Mouse (Mus musculus): ENCODE measurements around the gene Smg1. TPM values are rescaled to one million over a fixed set of nuclear protein-coding genes. Genes with fewer than 3 reads are reported as not detected.

Gene Smg1
- polyA plus RNA-seq, 1 experiment from 2014 or later = 30.3 TPM

GRCm38 (mm10) chr7:118116787-118117538 lies 126.5 kb downstream of the Smg1 start:
- H3K36me3 ChIP-seq (ENCODE audit: control insufficient read depth, insufficient read depth, low read length) = 0 out of 2 replicates have a peak, but pooled peaks cover 10% of the 10 kb centered on the region
- peak; percentile 22 for DNase-seq (ENCODE audit: low spot score)
- 0 out of 2 replicates have a peak, but pooled peaks cover 2% of the 10 kb centered on the region for H3K4me1 ChIP-seq (replicated peaks; ENCODE audit: control insufficient read depth, insufficient read depth, low read length)
- H3K27me3 ChIP-seq (ENCODE audit: control insufficient read depth, insufficient read depth, low read length) = no peaks in the 10 kb centered on the region
- H3K9me3 ChIP-seq (ENCODE audit: control insufficient read depth, low read length) = no peaks in the 10 kb centered on the region
- H3K9ac ChIP-seq (ENCODE audit: low read depth, low read length) = no peak overlapping the region
- peak overlapping the region; percentile 77 for H3K4me2 ChIP-seq (replicated peaks; ENCODE audit: low read depth, low read length)
- no peak overlapping the region; the same call in none of the 2 replicates for H3K27ac ChIP-seq (ENCODE audit: low read depth, low read length)
- 17% methylated on average over 8 of the region's 8 CpGs for WGBS
- H3K4me3 ChIP-seq (ENCODE audit: low read depth, low read length) = peak overlapping the region; percentile 98
- peak; percentile 13; the same call in 1 of the 2 replicates for ATAC-seq (ENCODE audit: low FRiP score)

GRCm38 (mm10) chr7:118115877-118116568 lies 127.4 kb downstream of the Smg1 start, which contains the start of gene Rps15a:
Gene Rps15a (minus strand): TSS chr7:118116188.
- peak within 1 kb of the TSS; percentile 98 for H3K4me3 ChIP-seq (ENCODE audit: low read depth, low read length)
- H3K27ac ChIP-seq (ENCODE audit: low read depth, low read length) = peak within 1 kb of the TSS; percentile 83
- H3K27me3 ChIP-seq (ENCODE audit: control insufficient read depth, insufficient read depth, low read length) = no peaks in the 10 kb centered on the region
- H3K36me3 ChIP-seq (ENCODE audit: control insufficient read depth, insufficient read depth, low read length) = peaks cover 12% of the 10 kb centered on the region; the same call in 1 of the 2 replicates
- peaks cover 3% of the 10 kb centered on the region; the same call in 1 of the 2 replicates for H3K4me1 ChIP-seq (replicated peaks; ENCODE audit: control insufficient read depth, insufficient read depth, low read length)
- ATAC-seq (ENCODE audit: low FRiP score) = peak; percentile 88
- peak; percentile 96 for DNase-seq (ENCODE audit: low spot score)
- H3K4me2 ChIP-seq (replicated peaks; ENCODE audit: low read depth, low read length) = peak within 1 kb of the TSS; percentile 77
- no peaks in the 10 kb centered on the region for H3K9me3 ChIP-seq (ENCODE audit: control insufficient read depth, low read length)
- H3K9ac ChIP-seq (ENCODE audit: low read depth, low read length) = peak within 1 kb of the TSS; percentile 97
- under 1% methylated on average over 39 of the region's 40 CpGs for WGBS

- Histone ChIP-seq H3K27me3 (ENCODE audit: control insufficient read depth, insufficient read depth, low read length) (no peaks in the 10 kb centered on the region), H3K36me3 (ENCODE audit: control insufficient read depth, insufficient read depth, low read length) (peaks cover 12% of the 10 kb centered on the region), H3K27ac (ENCODE audit: low read depth, low read length) (peak overlapping the region; percentile 83), H3K9me3 (ENCODE audit: control insufficient read depth, low read length) (no peaks in the 10 kb centered on the region), H3K4me1 (replicated peaks; ENCODE audit: control insufficient read depth, insufficient read depth, low read length) (peaks cover 5% of the 10 kb centered on the region; the same call in 1 of the 2 replicates), H3K4me3 (ENCODE audit: low read depth, low read length) (peak overlapping the region; percentile 98), H3K9ac (ENCODE audit: low read depth, low read length) (peak overlapping the region; percentile 97), H3K4me2 (replicated peaks; ENCODE audit: low read depth, low read length) (peak overlapping the region; percentile 77)
- WGBS = 0% methylated on average over 20 of the region's 20 CpGs
- ATAC-seq (ENCODE audit: low FRiP score) (no peak; the same call in 1 of the 2 replicates), DNase-seq (ENCODE audit: low spot score) (no peak)
Measured at GRCm38 (mm10) chr7:118115533-118115876, 128.0 kb downstream of the Smg1 start.

GRCm38 (mm10) chr7:118113541-118114297 lies 129.8 kb downstream of the Smg1 start:
- DNase-seq (ENCODE audit: low spot score) (no peak), ATAC-seq (ENCODE audit: low FRiP score) (no peak)
- Histone ChIP-seq H3K9ac (ENCODE audit: low read depth, low read length) (0 out of 2 replicates have a peak overlapping the region, but pooled peaks have one; percentile 28), H3K4me3 (ENCODE audit: low read depth, low read length) (peak overlapping the region; percentile 98), H3K4me2 (replicated peaks; ENCODE audit: low read depth, low read length) (peak overlapping the region; percentile 77), H3K4me1 (replicated peaks; ENCODE audit: control insufficient read depth, insufficient read depth, low read length) (peaks cover 5% of the 10 kb centered on the region; the same call in 1 of the 2 replicates), H3K27me3 (ENCODE audit: control insufficient read depth, insufficient read depth, low read length) (no peaks in the 10 kb centered on the region), H3K9me3 (ENCODE audit: control insufficient read depth, low read length) (no peaks in the 10 kb centered on the region), H3K27ac (ENCODE audit: low read depth, low read length) (no peak overlapping the region), H3K36me3 (ENCODE audit: control insufficient read depth, insufficient read depth, low read length) (peaks cover 15% of the 10 kb centered on the region)
- WGBS = 70% methylated on average over 5 of the region's 5 CpGs

- WGBS = 90% methylated on average over 3 of the region's 3 CpGs
- DNase-seq (ENCODE audit: low spot score) = no peak
- no peak for ATAC-seq (ENCODE audit: low FRiP score)
- peaks cover 5% of the 10 kb centered on the region; the same call in 1 of the 2 replicates for H3K4me1 ChIP-seq (replicated peaks; ENCODE audit: control insufficient read depth, insufficient read depth, low read length)
- peaks cover 31% of the 10 kb centered on the region for H3K36me3 ChIP-seq (ENCODE audit: control insufficient read depth, insufficient read depth, low read length)
- no peak overlapping the region for H3K4me2 ChIP-seq (replicated peaks; ENCODE audit: low read depth, low read length)
- no peaks in the 10 kb centered on the region for H3K9me3 ChIP-seq (ENCODE audit: control insufficient read depth, low read length)
- H3K27me3 ChIP-seq (ENCODE audit: control insufficient read depth, insufficient read depth, low read length) = no peaks in the 10 kb centered on the region
- H3K4me3 ChIP-seq (ENCODE audit: low read depth, low read length) = no peak overlapping the region
- H3K27ac ChIP-seq (ENCODE audit: low read depth, low read length) = no peak overlapping the region
- no peak overlapping the region for H3K9ac ChIP-seq (ENCODE audit: low read depth, low read length)
Measured at GRCm38 (mm10) chr7:118111128-118111527, 132.3 kb downstream of the Smg1 start.

GRCm38 (mm10) chr7:118107671-118108070 lies 135.8 kb downstream of the Smg1 start:
- ATAC-seq (ENCODE audit: low FRiP score) = no peak
- no peak overlapping the region for H3K4me3 ChIP-seq (ENCODE audit: low read depth, low read length)
- 74% methylated on average over 1 of the region's 1 CpGs for WGBS
- H3K9ac ChIP-seq (ENCODE audit: low read depth, low read length) = no peak overlapping the region
- DNase-seq (ENCODE audit: low spot score) = no peak
- H3K36me3 ChIP-seq (ENCODE audit: control insufficient read depth, insufficient read depth, low read length) = peaks cover 35% of the 10 kb centered on the region
- H3K4me1 ChIP-seq (replicated peaks; ENCODE audit: control insufficient read depth, insufficient read depth, low read length) = peaks cover 3% of the 10 kb centered on the region; the same call in 1 of the 2 replicates
- H3K9me3 ChIP-seq (ENCODE audit: control insufficient read depth, low read length) = no peaks in the 10 kb centered on the region
- no peaks in the 10 kb centered on the region for H3K27me3 ChIP-seq (ENCODE audit: control insufficient read depth, insufficient read depth, low read length)
- H3K27ac ChIP-seq (ENCODE audit: low read depth, low read length) = no peak overlapping the region
- H3K4me2 ChIP-seq (replicated peaks; ENCODE audit: low read depth, low read length) = no peak overlapping the region

GRCm38 (mm10) chr7:118104458-118105052 lies 138.9 kb downstream of the Smg1 start:
- no peak overlapping the region for H3K9ac ChIP-seq (ENCODE audit: low read depth, low read length)
- 77% methylated on average over 5 of the region's 5 CpGs for WGBS
- no peaks in the 10 kb centered on the region for H3K27me3 ChIP-seq (ENCODE audit: control insufficient read depth, insufficient read depth, low read length)
- H3K9me3 ChIP-seq (ENCODE audit: control insufficient read depth, low read length) = no peaks in the 10 kb centered on the region
- no peak overlapping the region for H3K4me3 ChIP-seq (ENCODE audit: low read depth, low read length)
- ATAC-seq (ENCODE audit: low FRiP score) (no peak), DNase-seq (ENCODE audit: low spot score) (no peak)
- no peak overlapping the region for H3K27ac ChIP-seq (ENCODE audit: low read depth, low read length)
- no peak overlapping the region for H3K4me2 ChIP-seq (replicated peaks; ENCODE audit: low read depth, low read length)
- peaks cover 25% of the 10 kb centered on the region for H3K36me3 ChIP-seq (ENCODE audit: control insufficient read depth, insufficient read depth, low read length)
- no peaks in the 10 kb centered on the region for H3K4me1 ChIP-seq (replicated peaks; ENCODE audit: control insufficient read depth, insufficient read depth, low read length)
